Mouse (Mus musculus) heart, embryonic 16.5 days (tissue): ENCODE measurements around the gene Brd2. TPM values are rescaled to one million over a fixed set of nuclear protein-coding genes. Genes with fewer than 3 reads are reported as not detected.

Experiments used
- ATAC-seq: fragments of 200-750 bp; cut with Nextera tagmentation; replicated peaks from 2 replicates; pipeline ENCODE4 v1.8.0; 2017; ENCODE audit warnings: moderate number of reproducible peaks; ENCODE audit not compliant: insufficient read depth, low FRiP score; ENCODE audit errors: extremely low read depth
- H3K27ac ChIP-seq: fragments of 300-500 bp; sonication (generic); 2 replicates; pipeline ENCODE4 v1.5.1; 2014; ENCODE audit warnings: mild to moderate bottlenecking, low read length, control low read depth, moderate library complexity
- H3K27me3 ChIP-seq: fragments of 300-500 bp; sonication (generic); 2 replicates; pipeline ENCODE4 v1.6.1; 2014; ENCODE audit warnings: low read length, mixed read lengths; ENCODE audit not compliant: control insufficient read depth, insufficient read depth
- H3K36me3 ChIP-seq: fragments of 300-500 bp; sonication (generic); 2 replicates; pipeline ENCODE4 v1.6.1; 2014; ENCODE audit not compliant: control insufficient read depth, insufficient read depth
- H3K4me1 ChIP-seq: fragments of 300-500 bp; sonication (generic); 2 replicates; pipeline ENCODE4 v1.6.1; 2014; ENCODE audit warnings: low read length, mixed read lengths; ENCODE audit not compliant: control insufficient read depth, insufficient read depth
- H3K4me2 ChIP-seq: fragments of 300-500 bp; sonication (generic); 2 replicates; pipeline ENCODE4 v1.6.1; 2014; ENCODE audit warnings: low read depth, mild to moderate bottlenecking, control low read depth, low read length
- H3K4me3 ChIP-seq: fragments of 300-500 bp; sonication (generic); 2 replicates; pipeline ENCODE4 v1.5.1; 2014; ENCODE audit warnings: mild to moderate bottlenecking, control low read depth, low read length
- H3K9ac ChIP-seq: fragments of 300-500 bp; sonication (generic); 2 replicates; pipeline ENCODE4 v1.6.1; 2014; ENCODE audit warnings: low read length, control low read depth
- H3K9me3 ChIP-seq: fragments of 300-500 bp; sonication (generic); replicated peaks from 2 replicates; pipeline ENCODE4 v1.6.1; 2016; ENCODE audit warnings: low read length; ENCODE audit not compliant: control insufficient read depth
- WGBS: fragments of 180-500 bp; shearing (Covaris S2); extraction: QIAGEN DNeasy Blood & Tissue Kit; methylation state at CpG from one replicate; pipeline ENCODE4 v1.1.7; 2014; 5-methylcytosine and 5-hydroxymethylcytosine counted together
- polyA plus RNA-seq: library from polyadenylated mRNA; unstranded; fragments of >200 nt; fragmentation: Nextera tagmentation; extraction: Ambion mirVana; gene quantifications from 2 replicates; pipeline ENCODE4 v1.2.1, GENCODE M21; 2015

Brd2 gene
- polyA plus RNA-seq, 1 experiment from 2014 or later, result 71.9 TPM

DNA sequence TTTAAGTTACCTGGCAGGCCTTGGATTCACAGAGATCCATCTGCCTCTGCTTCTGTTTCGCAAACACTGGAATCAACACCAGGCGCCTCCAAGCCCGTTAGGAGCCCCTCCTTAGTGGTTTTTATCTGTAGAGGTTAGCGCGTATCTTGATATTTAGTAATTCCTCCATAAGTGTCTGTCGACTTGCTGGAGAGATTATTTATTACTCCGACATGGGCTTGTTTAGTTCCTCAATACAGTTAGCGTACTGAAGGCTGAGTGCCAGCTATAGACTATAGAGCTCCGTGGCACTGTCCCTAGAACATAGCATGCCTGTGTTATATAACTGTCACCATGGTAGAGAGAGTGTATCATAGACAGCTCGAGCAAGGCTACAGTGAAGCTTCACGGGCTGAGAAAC is 34.3 kb downstream of the Brd2 start:
- Histone ChIP-seq H3K9me3 (no peaks in the 10 kb centered on the region), H3K27ac (no peak overlapping the region), H3K4me1 (no peaks in the 10 kb centered on the region), H3K4me3 (no peak overlapping the region), H3K27me3 (peaks cover 2% of the 10 kb centered on the region; the same call in 1 of the 2 replicates), H3K36me3 (no peaks in the 10 kb centered on the region), H3K4me2 (no peak overlapping the region), H3K9ac (no peak overlapping the region)
- WGBS, result 54% methylated on average over 11 of the region's 11 CpGs
- ATAC-seq, result no peak

DNA sequence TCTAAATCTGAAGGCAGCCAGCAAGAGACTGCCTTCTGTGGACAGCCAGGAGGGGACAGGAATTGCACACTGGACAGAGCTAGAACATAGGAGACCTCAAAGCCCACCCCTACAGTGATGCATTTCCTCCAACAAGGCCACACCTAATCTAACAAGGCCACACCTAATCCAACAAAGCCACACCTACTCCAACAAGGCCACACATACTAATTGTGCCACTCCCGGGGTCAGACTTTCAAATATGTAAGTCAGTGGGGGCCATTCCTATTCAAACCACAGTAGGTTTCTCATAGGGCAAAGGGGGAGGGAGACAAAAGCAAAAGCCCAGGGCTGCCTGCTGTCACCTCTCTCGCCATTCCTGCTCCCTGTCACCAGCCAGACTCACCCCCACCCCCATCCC is 35.0 kb downstream of the Brd2 start:
- H3K9ac ChIP-seq, result no peak overlapping the region
- no peak for ATAC-seq
- peaks cover 7% of the 10 kb centered on the region; the same call in 1 of the 2 replicates for H3K27me3 ChIP-seq
- no peaks in the 10 kb centered on the region for H3K9me3 ChIP-seq
- no peaks in the 10 kb centered on the region for H3K36me3 ChIP-seq
- no peak overlapping the region for H3K4me2 ChIP-seq
- no peak overlapping the region for H3K27ac ChIP-seq
- H3K4me1 ChIP-seq, result no peaks in the 10 kb centered on the region
- no peak overlapping the region for H3K4me3 ChIP-seq
- 51% methylated on average over 2 of the region's 2 CpGs for WGBS

DNA sequence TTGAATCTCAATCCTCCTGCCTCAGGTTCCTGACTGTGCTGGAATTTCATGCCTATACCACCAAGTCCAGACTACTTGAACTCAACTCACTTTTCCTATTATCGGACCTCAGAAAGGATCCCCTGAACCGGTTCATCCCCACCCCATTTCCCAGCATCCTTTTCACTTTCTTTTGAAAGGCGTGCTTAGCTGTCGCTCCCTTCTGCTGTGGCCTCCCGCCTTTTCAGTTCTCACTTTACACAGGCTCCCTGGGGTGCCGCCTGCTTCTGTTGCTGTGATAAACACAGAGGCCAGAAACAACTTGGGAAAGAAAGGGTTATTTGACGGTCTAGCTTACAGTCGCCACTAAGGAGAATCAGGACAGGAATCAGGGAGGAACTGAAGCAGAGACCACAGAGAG is 39.3 kb downstream of the Brd2 start:
- no peak overlapping the region for H3K27ac ChIP-seq
- H3K4me3 ChIP-seq, result no peak overlapping the region
- H3K27me3 ChIP-seq, result peaks cover 12% of the 10 kb centered on the region; the same call in 1 of the 2 replicates
- no peak overlapping the region for H3K9ac ChIP-seq
- no peaks in the 10 kb centered on the region for H3K36me3 ChIP-seq
- H3K4me1 ChIP-seq, result no peaks in the 10 kb centered on the region
- H3K9me3 ChIP-seq, result no peaks in the 10 kb centered on the region
- 15% methylated on average over 8 of the region's 8 CpGs for WGBS
- no peak for ATAC-seq
- H3K4me2 ChIP-seq, result no peak overlapping the region

DNA sequence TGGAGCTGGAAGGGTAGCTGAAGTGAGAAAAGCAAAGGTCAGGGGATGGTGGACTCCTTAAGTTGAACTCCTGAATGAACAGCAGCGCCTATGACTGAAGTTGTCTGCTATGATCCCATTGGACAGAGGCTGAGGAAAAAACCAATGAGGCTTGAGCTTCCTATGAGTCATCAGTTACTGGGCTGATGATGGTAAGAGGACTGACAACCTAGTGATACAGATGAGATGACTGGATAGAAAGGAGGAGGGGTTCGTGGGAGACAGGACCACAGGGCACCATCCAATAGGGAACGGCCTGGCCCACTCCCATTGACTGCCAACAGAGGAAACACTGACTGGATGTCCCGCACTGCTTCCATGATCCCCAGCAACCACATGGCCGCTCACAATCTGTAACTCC is 42.8 kb downstream of the Brd2 start:
- H3K27ac ChIP-seq, result no peak overlapping the region
- H3K27me3 ChIP-seq, result peaks cover 27% of the 10 kb centered on the region
- H3K4me2 ChIP-seq, result no peak overlapping the region
- no peaks in the 10 kb centered on the region for H3K9me3 ChIP-seq
- 25% methylated on average over 5 of the region's 5 CpGs for WGBS
- no peaks in the 10 kb centered on the region for H3K36me3 ChIP-seq
- ATAC-seq, result peak; percentile 76; the same call in 1 of the 2 replicates
- H3K4me3 ChIP-seq, result no peak overlapping the region
- H3K4me1 ChIP-seq, result no peaks in the 10 kb centered on the region
- no peak overlapping the region for H3K9ac ChIP-seq

DNA sequence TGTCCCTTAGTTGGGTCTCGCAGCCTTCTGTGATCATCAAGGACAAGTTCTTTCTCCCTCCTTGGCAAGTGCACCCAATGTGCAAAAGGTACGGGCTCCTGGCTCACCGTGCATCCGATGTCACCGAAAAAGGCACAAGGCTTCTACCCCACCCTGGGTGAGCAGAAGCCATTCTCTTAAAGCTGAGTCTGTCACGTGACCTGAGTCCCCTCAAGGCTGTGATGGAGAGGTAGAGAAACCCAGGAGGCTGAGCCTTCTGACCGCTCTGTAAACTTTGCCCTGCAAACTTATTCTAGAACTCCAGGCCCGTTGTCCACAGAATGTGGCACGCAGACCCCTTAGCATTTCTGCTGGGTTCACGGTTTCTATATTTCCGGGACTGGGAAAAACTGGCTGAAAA is 43.4 kb downstream of the Brd2 start:
- H3K27me3 ChIP-seq, result peaks cover 29% of the 10 kb centered on the region
- 83% methylated on average over 11 of the region's 11 CpGs for WGBS
- H3K9ac ChIP-seq, result no peak overlapping the region
- no peak overlapping the region for H3K4me2 ChIP-seq
- H3K36me3 ChIP-seq, result no peaks in the 10 kb centered on the region
- ATAC-seq, result no peak
- no peaks in the 10 kb centered on the region for H3K4me1 ChIP-seq
- H3K9me3 ChIP-seq, result no peaks in the 10 kb centered on the region
- H3K27ac ChIP-seq, result no peak overlapping the region
- no peak overlapping the region for H3K4me3 ChIP-seq

GRCm38 (mm10) chr17:34078148-34078547 is 44.3 kb downstream of the Brd2 start:
- H3K9ac ChIP-seq, result no peak overlapping the region
- H3K4me1 ChIP-seq, result no peaks in the 10 kb centered on the region
- H3K27me3 ChIP-seq, result peaks cover 29% of the 10 kb centered on the region
- H3K36me3 ChIP-seq, result no peaks in the 10 kb centered on the region
- 59% methylated on average over 4 of the region's 4 CpGs for WGBS
- ATAC-seq, result no peak
- no peak overlapping the region for H3K27ac ChIP-seq
- no peak overlapping the region for H3K4me3 ChIP-seq
- no peak overlapping the region for H3K4me2 ChIP-seq
- H3K9me3 ChIP-seq, result no peaks in the 10 kb centered on the region

DNA sequence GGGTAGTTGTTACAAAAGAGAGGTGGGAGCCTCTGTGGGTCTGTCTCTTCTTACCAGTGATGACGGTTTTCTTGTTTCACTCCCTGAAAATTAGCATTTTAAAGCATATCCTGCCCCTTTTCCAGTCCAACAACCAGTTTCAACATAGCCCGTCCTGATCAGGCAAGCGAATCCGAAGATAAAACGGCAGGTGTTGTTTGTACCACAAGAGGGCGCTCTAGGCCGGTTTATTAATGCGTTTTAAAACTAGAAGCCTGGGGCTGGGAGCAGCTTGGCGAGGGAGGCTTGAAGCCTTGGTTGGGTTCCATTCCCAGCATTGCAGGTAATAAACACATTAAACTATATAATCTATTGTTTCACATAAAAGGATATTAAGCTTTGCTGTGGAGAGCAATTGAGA is 44.9 kb downstream of the Brd2 start:
- ATAC-seq, result no peak
- Histone ChIP-seq H3K4me2 (no peak overlapping the region), H3K36me3 (no peaks in the 10 kb centered on the region), H3K27ac (no peak overlapping the region), H3K9me3 (no peaks in the 10 kb centered on the region), H3K4me3 (no peak overlapping the region), H3K27me3 (peaks cover 25% of the 10 kb centered on the region), H3K4me1 (no peaks in the 10 kb centered on the region), H3K9ac (no peak overlapping the region)
- 2% methylated on average over 9 of the region's 9 CpGs for WGBS

GRCm38 (mm10) chr17:34075271-34075670 is 47.2 kb downstream of the Brd2 start:
- Histone ChIP-seq H3K4me2 (no peak overlapping the region), H3K36me3 (no peaks in the 10 kb centered on the region), H3K27me3 (peaks cover 23% of the 10 kb centered on the region), H3K27ac (no peak overlapping the region), H3K9ac (no peak overlapping the region), H3K9me3 (no peaks in the 10 kb centered on the region), H3K4me1 (no peaks in the 10 kb centered on the region), H3K4me3 (no peak overlapping the region)
- no peak for ATAC-seq
- 40% methylated on average over 7 of the region's 7 CpGs for WGBS

DNA sequence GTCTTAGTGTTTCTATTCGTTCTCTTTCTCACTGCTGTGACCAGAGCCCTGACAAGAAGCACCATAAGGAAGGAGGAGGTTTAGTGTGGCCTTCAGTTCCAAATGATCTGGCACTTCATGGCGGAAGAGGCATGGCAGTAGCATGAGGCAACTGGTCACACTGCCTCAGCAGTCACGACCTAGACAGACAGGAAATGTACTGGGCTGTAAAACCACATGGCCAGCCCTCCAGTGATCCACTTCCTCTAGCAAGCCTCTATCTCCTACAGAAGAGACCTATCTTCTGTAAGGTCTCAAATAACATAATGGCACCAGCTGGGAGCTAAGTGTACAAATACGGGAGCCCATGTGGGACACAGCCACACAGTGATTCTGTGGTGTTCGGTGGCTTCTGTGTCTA is 50.3 kb downstream of the Brd2 start:
- no peak for ATAC-seq
- no peaks in the 10 kb centered on the region for H3K9me3 ChIP-seq
- H3K4me3 ChIP-seq, result no peak overlapping the region
- no peaks in the 10 kb centered on the region for H3K36me3 ChIP-seq
- no peak overlapping the region for H3K4me2 ChIP-seq
- peaks cover 16% of the 10 kb centered on the region for H3K27me3 ChIP-seq
- H3K9ac ChIP-seq, result no peak overlapping the region
- 61% methylated on average over 5 of the region's 5 CpGs for WGBS
- H3K27ac ChIP-seq, result no peak overlapping the region
- H3K4me1 ChIP-seq, result no peaks in the 10 kb centered on the region

DNA sequence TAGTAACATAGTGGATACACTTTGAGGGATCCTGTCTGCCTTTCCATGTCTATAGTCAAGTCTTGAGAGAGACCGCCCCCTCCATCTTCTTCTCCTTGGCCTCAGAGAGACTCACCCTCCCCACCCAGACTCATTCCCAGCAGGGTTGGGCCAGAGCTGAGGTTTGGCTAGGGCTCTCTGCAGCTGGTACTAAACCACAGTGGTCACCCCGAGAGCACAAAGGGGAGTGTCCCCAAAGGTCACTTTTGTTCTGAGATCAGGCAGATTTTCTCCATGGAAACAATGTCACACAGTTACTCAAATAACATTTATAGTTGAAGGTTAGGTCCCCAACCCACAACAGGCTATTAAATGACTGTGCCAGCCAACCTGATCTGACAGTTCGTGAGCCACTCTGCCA is 53.6 kb downstream of the Brd2 start:
- Histone ChIP-seq H3K4me3 (no peak overlapping the region), H3K4me2 (no peak overlapping the region), H3K27me3 (no peaks in the 10 kb centered on the region; the same call in 1 of the 2 replicates), H3K9ac (no peak overlapping the region), H3K4me1 (no peaks in the 10 kb centered on the region), H3K9me3 (no peaks in the 10 kb centered on the region), H3K36me3 (no peaks in the 10 kb centered on the region), H3K27ac (no peak overlapping the region)
- WGBS, result 51% methylated on average over 3 of the region's 3 CpGs
- ATAC-seq, result no peak
